Mouse (Mus musculus) liver, embryonic 14.5 days (tissue): Measurements from ENCODE around the gene 9930021J03Rik.

Source experiments
- CTCF ChIP-seq: IDR thresholded peaks from 2 replicates; pipeline ENCODE4 v1.5.1; 2016; ENCODE audit warnings: antibody characterized with exemption, low read depth, control low read depth
- EP300 ChIP-seq: IDR thresholded peaks from 2 replicates; pipeline ENCODE4 v1.6.1; 2016; ENCODE audit warnings: antibody characterized with exemption, low read depth

DNA sequence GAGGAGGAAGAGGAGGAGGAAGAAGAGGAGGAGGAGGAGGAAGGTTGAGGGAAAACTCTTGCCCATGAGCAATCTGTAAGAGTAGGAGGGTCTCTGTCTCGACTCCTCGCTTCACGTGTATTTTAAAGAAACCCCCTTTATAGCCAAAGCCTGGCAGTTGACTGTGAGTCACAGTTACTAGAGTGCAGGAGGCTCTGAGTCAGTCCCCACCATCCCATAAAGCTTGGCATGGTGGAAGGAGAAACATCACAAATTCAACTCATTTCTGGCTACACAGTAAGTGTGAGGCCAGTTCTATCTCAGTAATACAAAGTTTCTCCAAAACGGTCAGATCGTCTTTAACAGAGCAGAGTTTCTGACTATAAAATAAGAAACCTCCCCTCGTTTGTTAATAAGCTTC lies 135.5 kb downstream of the 9930021J03Rik start:
- no peak for TF ChIP-seq CTCF
- TF ChIP-seq EP300 = no peak
